Mouse (Mus musculus): ENCODE data around the gene Disp3.
A peak's percentile ranks its signal among the peaks of the same experiment; 100 is the strongest.

Disp3 gene

GRCm38 (mm10) chr4:148215264-148215900, 72.4 kb downstream of the Disp3 start:
- DNase-seq (ENCODE audit: low spot score) = no peak

DNA sequence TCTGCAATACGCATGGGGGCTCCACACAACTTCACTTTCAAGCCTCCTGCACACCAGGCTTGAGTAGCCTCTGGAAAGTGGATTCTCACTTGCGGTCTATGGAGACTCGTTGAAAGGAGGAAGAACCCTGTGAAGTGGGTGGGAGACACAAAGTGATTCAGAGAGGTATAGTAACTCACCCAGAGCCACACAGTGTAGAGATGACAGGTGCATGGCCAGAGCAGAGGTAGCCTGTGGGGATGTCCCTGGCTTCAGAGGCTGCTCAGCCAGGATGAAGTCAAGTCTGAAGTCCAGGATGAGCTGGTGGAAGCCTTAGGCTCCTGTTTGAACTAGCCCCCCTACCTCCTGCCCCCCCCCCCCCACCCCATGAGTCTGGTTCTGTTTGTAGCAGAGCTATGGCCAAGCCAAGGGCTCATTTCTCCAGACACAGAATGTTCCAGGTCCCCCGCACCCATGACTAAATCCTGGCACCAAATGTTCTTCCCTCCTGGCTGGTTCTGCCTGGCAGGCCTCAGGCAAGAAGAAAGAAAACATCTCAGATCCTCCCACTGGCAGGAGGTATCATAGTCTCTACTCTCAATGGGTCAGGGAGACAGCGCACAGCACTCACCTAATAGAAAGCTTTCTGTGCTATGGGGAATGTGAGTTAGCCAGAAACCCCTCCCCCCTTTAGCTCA, 73.2 kb downstream of the Disp3 start:
- no peak for DNase-seq (ENCODE audit: low spot score)

DNA sequence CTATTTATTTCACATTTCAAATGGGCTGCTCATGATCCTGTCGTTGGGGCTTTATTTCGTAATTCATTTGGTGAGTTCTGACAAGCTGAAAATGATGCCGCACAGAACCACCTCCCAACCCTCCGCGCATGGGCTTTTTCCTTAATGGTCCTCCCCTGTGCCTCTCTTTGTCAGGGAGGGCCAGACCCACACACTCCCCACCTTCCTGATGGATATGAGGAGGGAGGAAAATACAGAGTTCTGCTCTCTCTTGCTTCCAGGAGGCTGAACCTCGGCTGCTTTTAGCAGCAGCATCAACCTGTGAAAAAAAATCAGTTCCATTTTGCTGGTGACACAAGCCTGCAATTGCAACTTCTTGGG, 82.9 kb downstream of the Disp3 start:
- no peak for DNase-seq (ENCODE audit: low spot score)

DNA sequence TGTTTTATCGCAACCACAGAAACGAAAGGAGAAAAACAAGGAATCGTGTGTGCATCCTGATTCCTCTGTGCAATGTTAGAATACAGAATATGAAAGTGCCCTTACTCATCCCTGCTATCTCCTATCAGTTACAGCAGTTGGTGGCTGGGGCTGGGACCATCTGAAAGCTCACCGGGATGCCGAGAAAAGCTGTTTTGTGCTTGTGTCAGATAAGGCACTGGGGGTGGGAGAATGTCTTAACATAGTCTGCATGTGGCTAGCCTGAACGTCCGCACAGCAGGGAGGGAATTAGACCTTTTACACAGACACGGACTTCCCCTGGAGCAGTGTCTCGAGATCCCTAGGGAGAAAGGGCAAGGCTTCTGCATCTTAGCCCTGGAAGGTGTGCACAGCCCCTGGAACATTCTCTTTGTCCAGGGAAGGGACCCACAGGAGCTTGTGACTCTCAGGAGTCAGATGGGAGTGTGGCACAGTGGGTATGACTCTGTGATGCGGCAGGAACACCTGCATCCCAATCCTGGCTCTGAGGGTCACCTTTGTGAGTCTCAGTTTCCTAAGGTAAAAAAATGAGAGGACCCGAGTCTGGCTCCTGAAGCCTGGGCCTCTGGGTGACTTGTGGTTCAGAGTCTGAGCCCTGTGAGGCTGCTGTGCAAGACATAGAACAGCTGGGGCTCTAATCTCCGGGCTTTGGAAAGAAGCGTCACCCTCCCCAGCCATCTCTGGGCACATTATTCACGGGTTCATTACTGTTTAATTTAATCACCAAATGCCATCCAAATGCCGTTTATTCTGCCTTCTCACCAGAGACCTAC, 83.5 kb downstream of the Disp3 start:
- DNase-seq (ENCODE audit: low spot score) = peak; percentile 50

DNA sequence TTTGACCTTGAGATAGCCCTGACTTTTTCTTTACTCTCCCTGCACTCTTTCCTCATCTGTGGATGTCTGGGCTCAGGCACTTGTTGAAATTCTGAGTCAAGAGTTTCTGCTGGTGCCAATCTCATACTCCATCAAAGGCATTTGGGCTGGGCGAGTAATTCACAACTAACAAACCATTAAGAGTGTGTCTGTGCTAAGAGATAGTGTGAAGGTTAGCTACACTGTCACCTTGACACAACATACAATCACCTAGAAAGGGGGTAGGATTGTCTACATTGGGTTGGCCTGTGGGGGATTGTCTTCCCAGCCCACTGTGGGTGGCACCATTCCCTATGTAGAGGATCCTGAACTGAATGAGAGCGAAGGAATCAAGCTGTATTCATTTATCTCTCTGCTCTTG, 84.2 kb downstream of the Disp3 start:
- no peak for DNase-seq (ENCODE audit: low spot score)

DNA sequence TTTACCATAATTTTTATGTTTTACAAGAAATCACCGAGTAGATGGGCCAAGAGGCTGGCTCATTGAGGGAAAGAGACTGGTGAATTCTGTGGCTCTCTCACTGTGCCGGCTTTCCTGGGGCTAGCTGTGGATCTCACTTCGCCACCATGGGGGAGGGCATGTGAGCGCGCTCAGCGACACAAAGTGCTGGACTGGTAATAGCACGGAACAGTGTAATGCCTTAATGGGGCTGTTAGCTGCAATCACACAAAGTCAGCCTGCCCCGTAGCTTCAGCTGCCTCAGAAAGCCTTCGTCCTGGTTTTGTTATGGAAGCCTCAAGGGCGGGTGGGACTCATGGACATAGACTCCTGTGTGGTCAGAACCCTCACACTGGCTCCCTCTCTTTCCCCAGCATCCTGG, 89.0 kb downstream of the Disp3 start:
- no peak for DNase-seq (ENCODE audit: low spot score)

DNA sequence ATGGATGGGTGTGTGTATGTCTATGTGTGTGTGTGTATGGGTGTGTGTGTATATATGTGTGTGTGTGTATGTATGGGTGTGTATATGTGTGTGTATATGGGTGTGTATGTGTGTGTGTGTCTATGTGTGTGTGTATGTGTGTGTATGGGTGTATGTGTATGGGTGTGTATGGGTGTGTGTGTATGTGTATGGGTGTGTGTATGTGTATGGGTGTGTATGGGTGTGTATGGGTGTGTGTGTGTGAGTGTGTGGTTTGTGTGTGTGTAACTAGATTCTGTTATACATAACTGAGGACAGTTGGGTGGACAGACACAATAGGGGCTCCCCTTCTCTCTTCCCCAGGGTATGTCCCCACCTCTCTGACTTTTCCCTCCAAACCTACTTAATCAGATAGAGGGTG, 93.4 kb downstream of the Disp3 start:
- no peak for DNase-seq (ENCODE audit: low spot score)

DNA sequence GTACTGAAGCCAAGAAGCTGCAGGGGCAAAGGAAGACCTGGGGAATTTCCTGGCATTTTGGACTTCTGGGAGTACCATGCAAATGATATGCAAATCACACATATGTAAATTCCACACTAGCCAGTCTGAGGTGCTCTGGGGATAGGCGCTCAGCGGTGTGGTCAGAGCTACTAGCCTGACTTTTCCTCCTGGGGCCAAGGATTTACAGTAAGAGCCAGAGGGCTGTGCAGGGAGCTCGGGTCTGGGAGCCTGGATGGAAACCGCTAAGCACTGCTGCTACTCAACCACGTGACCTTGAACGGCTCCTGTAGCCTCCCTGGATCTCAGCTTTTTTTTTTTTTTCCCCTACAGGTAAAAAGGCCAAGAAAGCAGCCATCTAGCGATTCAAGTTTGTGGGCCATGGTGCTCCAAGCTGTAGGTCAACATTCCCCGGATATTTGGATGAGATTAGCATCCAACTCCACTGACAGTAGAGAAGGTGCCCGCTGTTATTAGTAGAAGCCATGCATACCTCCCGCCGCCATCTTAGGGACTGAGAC, 95.0 kb downstream of the Disp3 start:
- no peak for DNase-seq (ENCODE audit: low spot score)
